Mouse (Mus musculus) neural tube, embryonic 12.5 days (tissue): ENCODE data around the gene Schip1. TPM values are rescaled to one million over a fixed set of nuclear protein-coding genes. Genes with fewer than 3 reads are reported as not detected.

Experiments used
- ATAC-seq: fragments of 200-750 bp; cut with Nextera tagmentation; 2 replicates; pipeline ENCODE4 v1.8.0; 2017; ENCODE audit warnings: low read depth, mild to moderate bottlenecking, moderate TSS enrichment, moderate library complexity; ENCODE audit not compliant: low FRiP score
- H3K27ac ChIP-seq: fragments of 300-500 bp; sonication (generic); 2 replicates; pipeline ENCODE4 v1.5.1; 2016
- H3K27me3 ChIP-seq: fragments of 300-500 bp; sonication (generic); replicated peaks from 2 replicates; pipeline ENCODE4 v1.6.1; 2016; ENCODE audit warnings: mild to moderate bottlenecking
- H3K36me3 ChIP-seq: fragments of 300-500 bp; sonication (generic); 2 replicates; pipeline ENCODE4 v1.6.1; 2016; ENCODE audit warnings: mild to moderate bottlenecking
- H3K4me1 ChIP-seq: fragments of 300-500 bp; sonication (generic); 2 replicates; pipeline ENCODE4 v1.6.1; 2016
- H3K4me2 ChIP-seq: fragments of 300-500 bp; sonication (generic); replicated peaks from 2 replicates; pipeline ENCODE4 v1.6.1; 2016; ENCODE audit warnings: mild to moderate bottlenecking
- H3K4me3 ChIP-seq: fragments of 300-500 bp; sonication (generic); 2 replicates; pipeline ENCODE4 v1.5.1; 2016
- H3K9ac ChIP-seq: fragments of 300-500 bp; sonication (generic); 2 replicates; pipeline ENCODE4 v1.6.1; 2016; ENCODE audit warnings: mild to moderate bottlenecking
- H3K9me3 ChIP-seq: fragments of 300-500 bp; sonication (generic); 2 replicates; pipeline ENCODE4 v1.6.1; 2016; ENCODE audit warnings: mild to moderate bottlenecking
- WGBS: fragments of 180-500 bp; shearing (Covaris S2); methylation state at CpG from one replicate; pipeline ENCODE4 v1.1.7; 2016; 5-methylcytosine and 5-hydroxymethylcytosine counted together
- polyA plus RNA-seq: library from polyadenylated mRNA; unstranded; fragments of >200 nt; fragmentation: Nextera tagmentation; extraction: Ambion mirVana; gene quantifications from 2 replicates; pipeline ENCODE4 v1.2.1, GENCODE M21; 2016

Schip1 gene
- polyA plus RNA-seq, 1 experiment from 2014 or later, result 113 TPM

DNA sequence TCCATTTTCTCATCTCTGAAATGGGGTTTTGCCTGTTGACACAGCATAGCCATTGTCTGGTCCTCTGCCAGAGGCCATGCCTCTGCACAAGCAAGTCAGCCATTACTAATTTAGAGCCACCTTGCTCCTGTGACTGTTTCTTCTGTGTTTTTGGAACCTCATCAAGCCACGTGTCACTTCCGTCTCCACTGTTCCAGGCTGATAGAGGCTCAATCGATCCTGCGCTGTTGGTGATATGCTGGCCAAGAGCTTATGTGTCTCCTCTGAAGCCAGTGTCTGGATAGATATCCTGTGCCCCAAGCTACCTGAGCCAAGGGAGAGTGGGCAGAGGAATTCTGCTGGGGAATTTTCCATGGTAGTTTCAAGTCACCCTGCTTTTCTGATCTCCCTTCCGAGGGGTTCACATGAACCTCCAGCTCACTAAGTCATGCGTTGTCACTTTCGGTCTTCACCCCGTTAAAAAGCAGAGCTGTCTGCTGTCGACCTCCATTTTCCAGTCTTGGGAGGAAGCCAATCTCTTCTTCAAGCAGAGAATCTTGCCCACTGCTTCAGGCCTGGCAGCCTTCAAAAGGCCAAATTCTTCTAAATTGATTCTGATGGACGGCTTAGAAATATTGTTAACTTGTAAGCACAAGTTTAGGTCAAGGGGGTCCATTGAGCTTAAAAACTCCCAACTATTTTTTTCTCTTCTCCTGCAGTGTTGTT is 511.2 kb downstream of the Schip1 start:
- H3K27ac ChIP-seq, result no peak overlapping the region
- H3K9ac ChIP-seq, result no peak overlapping the region
- H3K4me3 ChIP-seq, result no peak overlapping the region
- no peaks in the 10 kb centered on the region for H3K9me3 ChIP-seq
- H3K4me1 ChIP-seq, result peaks cover 46% of the 10 kb centered on the region
- ATAC-seq, result no peak
- no peaks in the 10 kb centered on the region for H3K36me3 ChIP-seq
- H3K4me2 ChIP-seq, result peak overlapping the region; percentile 65
- WGBS, result 66% methylated on average over 10 of the region's 10 CpGs
- H3K27me3 ChIP-seq, result no peaks in the 10 kb centered on the region

DNA sequence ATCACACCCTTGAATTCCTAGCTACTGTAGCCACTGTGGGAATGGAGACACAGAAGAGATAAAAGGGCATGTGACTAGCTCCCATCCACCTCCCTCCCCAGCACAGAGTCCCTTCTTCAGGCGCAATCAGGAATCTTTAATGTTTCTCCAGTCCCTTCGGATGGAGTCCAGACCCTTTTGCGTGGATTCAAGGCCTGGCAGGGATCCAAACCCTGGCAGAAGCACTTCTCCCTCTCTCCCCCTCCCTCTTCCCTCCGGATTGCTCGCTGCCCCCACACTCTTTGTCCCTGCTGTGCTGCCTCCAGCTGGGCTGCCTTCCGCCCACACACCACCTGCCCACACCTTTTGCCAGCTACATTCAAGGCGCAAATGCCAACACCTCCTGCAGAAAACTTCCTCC is 511.8 kb downstream of the Schip1 start:
- Histone ChIP-seq H3K4me1 (peaks cover 46% of the 10 kb centered on the region), H3K36me3 (no peaks in the 10 kb centered on the region), H3K4me3 (no peak overlapping the region), H3K9me3 (no peaks in the 10 kb centered on the region), H3K4me2 (peak overlapping the region; percentile 65), H3K9ac (peak overlapping the region; percentile 26; the same call in 1 of the 2 replicates), H3K27me3 (no peaks in the 10 kb centered on the region), H3K27ac (no peak overlapping the region; the same call in 1 of the 2 replicates)
- 18% methylated on average over 7 of the region's 7 CpGs for WGBS
- peak; percentile 31 for ATAC-seq

- H3K4me2 ChIP-seq, result peak overlapping the region; percentile 65; the same call in 1 of the 2 replicates
- no peak overlapping the region for H3K4me3 ChIP-seq
- ATAC-seq, result no peak
- WGBS, result 66% methylated on average over 5 of the region's 5 CpGs
- H3K27me3 ChIP-seq, result no peaks in the 10 kb centered on the region
- no peak overlapping the region for H3K27ac ChIP-seq
- no peaks in the 10 kb centered on the region for H3K36me3 ChIP-seq
- no peaks in the 10 kb centered on the region for H3K9me3 ChIP-seq
- peaks cover 46% of the 10 kb centered on the region for H3K4me1 ChIP-seq
- H3K9ac ChIP-seq, result no peak overlapping the region
Observed at GRCm38 (mm10) chr3:68576948-68577347, 512.3 kb downstream of the Schip1 start.

DNA sequence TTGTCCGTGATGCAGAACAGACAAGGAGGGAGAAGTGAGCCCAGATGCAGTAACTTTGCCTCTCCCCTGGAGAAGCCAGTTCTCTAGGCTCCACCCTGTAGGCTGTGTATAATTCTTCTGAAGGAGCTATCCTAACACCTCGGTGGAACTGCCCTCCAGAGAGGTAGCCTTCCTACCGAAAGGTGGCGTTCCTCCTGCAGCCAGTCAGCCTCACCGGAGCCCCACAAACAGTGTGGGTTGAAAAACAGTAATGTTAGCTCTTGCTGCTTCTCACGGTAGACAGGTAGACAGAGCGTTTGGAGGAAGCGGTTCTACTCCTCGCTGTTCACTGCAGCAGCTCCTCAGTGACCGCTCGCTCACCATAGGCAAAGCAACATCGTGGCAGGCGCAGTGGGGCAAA is 517.0 kb downstream of the Schip1 start:
- no peak overlapping the region for H3K4me3 ChIP-seq
- H3K4me1 ChIP-seq, result peaks cover 48% of the 10 kb centered on the region
- no peaks in the 10 kb centered on the region for H3K36me3 ChIP-seq
- no peak for ATAC-seq
- no peak overlapping the region for H3K27ac ChIP-seq
- no peaks in the 10 kb centered on the region for H3K27me3 ChIP-seq
- H3K9ac ChIP-seq, result no peak overlapping the region
- no peak overlapping the region for H3K4me2 ChIP-seq
- no peaks in the 10 kb centered on the region for H3K9me3 ChIP-seq
- WGBS, result 65% methylated on average over 13 of the region's 13 CpGs

DNA sequence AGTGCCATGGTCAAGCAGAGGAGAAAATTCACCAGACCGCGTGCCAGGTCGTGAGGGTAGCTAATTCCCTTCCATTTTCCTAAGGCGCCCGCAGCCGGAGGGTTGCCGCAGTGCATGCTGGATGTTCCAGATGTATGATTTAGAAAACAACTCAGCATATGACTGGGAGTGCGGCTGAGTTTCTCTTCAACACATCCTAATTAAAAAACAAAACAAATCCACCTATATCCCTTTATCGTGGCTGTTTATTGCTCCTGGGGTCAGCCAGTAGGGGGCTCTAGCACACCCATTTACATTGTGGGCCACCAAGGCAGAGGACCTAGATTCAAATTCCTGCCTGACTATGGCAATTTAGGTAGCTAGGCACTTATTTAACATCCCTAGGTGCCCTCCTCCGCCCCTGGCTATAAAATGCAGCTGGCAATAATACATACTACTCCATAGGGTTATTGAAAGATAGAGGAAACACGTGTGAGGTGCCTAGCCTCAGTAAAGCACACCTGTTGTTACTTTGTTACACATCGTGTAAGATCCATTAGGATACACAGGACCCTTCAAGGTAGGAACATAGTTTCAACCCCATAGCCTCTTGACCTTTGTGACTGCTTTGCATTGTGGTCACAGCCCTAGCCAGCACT is 517.6 kb downstream of the Schip1 start:
- no peaks in the 10 kb centered on the region for H3K9me3 ChIP-seq
- peak; percentile 15; the same call in 1 of the 2 replicates for ATAC-seq
- H3K27ac ChIP-seq, result no peak overlapping the region; the same call in 1 of the 2 replicates
- H3K27me3 ChIP-seq, result no peaks in the 10 kb centered on the region
- no peak overlapping the region for H3K9ac ChIP-seq
- peaks cover 49% of the 10 kb centered on the region for H3K4me1 ChIP-seq
- H3K4me3 ChIP-seq, result no peak overlapping the region
- peak overlapping the region; percentile 47; the same call in 1 of the 2 replicates for H3K4me2 ChIP-seq
- H3K36me3 ChIP-seq, result no peaks in the 10 kb centered on the region
- 71% methylated on average over 12 of the region's 12 CpGs for WGBS

DNA sequence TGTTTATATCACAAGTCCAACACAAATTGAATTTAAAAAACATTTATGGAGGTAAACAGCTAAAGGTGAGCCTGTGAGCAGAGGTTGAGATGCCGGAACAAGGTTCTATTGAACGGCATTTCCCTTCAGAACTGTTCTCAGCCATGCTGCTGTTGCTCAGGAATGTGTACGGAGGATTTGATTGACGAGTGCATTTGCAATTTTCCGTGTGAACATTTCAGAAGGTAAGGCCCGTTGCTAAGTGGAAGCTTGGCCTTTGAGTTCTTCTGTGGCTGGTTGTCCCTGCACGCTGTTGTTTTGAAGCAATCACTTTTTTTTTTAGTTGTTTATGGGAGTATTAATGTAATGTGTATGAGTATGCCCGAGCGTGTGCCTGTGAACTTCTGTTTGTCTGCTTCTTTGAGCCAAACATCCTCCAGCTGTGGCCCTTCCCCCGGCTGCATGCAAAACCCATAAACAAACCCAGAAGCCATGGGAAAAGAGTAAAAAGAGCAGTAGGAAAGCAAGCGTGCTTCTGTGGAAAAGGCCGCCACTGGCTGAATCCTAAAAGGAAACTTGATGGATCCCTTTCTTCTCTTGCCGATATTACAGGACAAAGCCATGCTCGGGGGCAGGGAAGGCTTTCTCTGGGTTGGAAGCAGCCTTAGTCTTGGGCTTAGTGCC is 518.6 kb downstream of the Schip1 start:
- H3K4me2 ChIP-seq, result peak overlapping the region; percentile 47
- peak overlapping the region; percentile 38; the same call in 1 of the 2 replicates for H3K27ac ChIP-seq
- WGBS, result 10% methylated on average over 14 of the region's 14 CpGs
- H3K9me3 ChIP-seq, result no peaks in the 10 kb centered on the region
- no peaks in the 10 kb centered on the region for H3K27me3 ChIP-seq
- no peaks in the 10 kb centered on the region for H3K36me3 ChIP-seq
- H3K4me3 ChIP-seq, result no peak overlapping the region
- no peak overlapping the region for H3K9ac ChIP-seq
- H3K4me1 ChIP-seq, result peaks cover 57% of the 10 kb centered on the region
- ATAC-seq, result 0 out of 2 replicates have a peak, but pooled peaks have one; percentile 3

GRCm38 (mm10) chr3:68583771-68584511 is 519.3 kb downstream of the Schip1 start:
- Histone ChIP-seq H3K27me3 (no peaks in the 10 kb centered on the region), H3K4me2 (peak overlapping the region; percentile 47), H3K9me3 (no peaks in the 10 kb centered on the region), H3K27ac (peak overlapping the region; percentile 68), H3K36me3 (no peaks in the 10 kb centered on the region), H3K9ac (peak overlapping the region; percentile 33; the same call in 1 of the 2 replicates), H3K4me1 (peaks cover 55% of the 10 kb centered on the region), H3K4me3 (no peak overlapping the region)
- 35% methylated on average over 14 of the region's 14 CpGs for WGBS
- peak; percentile 53; the same call in 1 of the 2 replicates for ATAC-seq

DNA sequence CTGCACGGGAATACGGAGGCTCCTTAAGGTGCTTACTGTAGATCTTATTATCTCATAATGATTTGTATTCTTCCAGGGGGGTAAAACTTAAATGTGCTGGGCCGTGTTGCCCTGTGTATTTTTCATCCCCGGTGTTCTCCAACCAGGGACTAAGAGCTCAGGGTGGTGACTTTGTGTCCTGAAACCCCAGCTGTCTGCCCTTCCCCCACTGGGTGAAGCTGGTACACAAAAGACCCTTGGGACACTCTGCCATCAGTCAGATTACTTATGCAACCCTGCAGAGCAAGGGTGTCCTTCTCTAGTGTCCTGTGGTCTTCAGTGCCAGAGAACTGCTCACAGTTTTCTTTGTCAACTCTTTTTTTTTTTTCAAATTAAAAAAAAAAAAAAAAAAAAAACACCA is 520.6 kb downstream of the Schip1 start:
- H3K4me1 ChIP-seq, result peaks cover 63% of the 10 kb centered on the region
- 60% methylated on average over 4 of the region's 4 CpGs for WGBS
- no peak overlapping the region; the same call in 1 of the 2 replicates for H3K4me2 ChIP-seq
- H3K9me3 ChIP-seq, result no peaks in the 10 kb centered on the region
- no peak overlapping the region for H3K4me3 ChIP-seq
- H3K36me3 ChIP-seq, result no peaks in the 10 kb centered on the region
- no peak overlapping the region for H3K9ac ChIP-seq
- no peak for ATAC-seq
- no peaks in the 10 kb centered on the region for H3K27me3 ChIP-seq
- no peak overlapping the region for H3K27ac ChIP-seq

DNA sequence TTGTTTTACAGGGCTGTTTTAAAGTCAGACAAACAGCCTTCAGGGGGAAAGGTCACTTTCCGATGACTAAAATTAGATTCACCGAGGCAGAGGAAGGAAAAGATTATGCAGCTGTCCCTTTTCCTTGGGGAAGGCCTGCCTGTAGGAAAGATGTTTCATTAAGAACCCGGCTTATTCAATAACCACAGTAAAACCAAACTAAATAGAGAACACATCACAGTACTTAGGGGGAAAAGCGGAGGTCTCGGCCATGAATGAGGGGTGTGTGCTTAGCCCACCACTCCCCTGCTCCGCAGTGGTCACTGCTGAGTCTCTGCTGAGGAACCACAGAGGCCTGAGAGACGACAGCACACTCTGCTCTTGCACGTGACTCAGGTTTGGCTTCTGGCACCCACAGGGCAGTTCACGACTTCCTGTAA is 522.1 kb downstream of the Schip1 start:
- no peaks in the 10 kb centered on the region for H3K27me3 ChIP-seq
- no peak overlapping the region for H3K9ac ChIP-seq
- H3K4me1 ChIP-seq, result peaks cover 69% of the 10 kb centered on the region
- 20% methylated on average over 9 of the region's 9 CpGs for WGBS
- no peak overlapping the region for H3K27ac ChIP-seq
- no peaks in the 10 kb centered on the region for H3K36me3 ChIP-seq
- H3K9me3 ChIP-seq, result no peaks in the 10 kb centered on the region
- no peak overlapping the region; the same call in 1 of the 2 replicates for H3K4me2 ChIP-seq
- H3K4me3 ChIP-seq, result no peak overlapping the region
- no peak for ATAC-seq

GRCm38 (mm10) chr3:68587567-68588245 is 523.1 kb downstream of the Schip1 start:
- peak; percentile 54 for ATAC-seq
- WGBS, result 30% methylated on average over 10 of the region's 10 CpGs
- H3K9me3 ChIP-seq, result no peaks in the 10 kb centered on the region
- no peaks in the 10 kb centered on the region for H3K27me3 ChIP-seq
- peak overlapping the region; percentile 47 for H3K27ac ChIP-seq
- H3K9ac ChIP-seq, result no peak overlapping the region
- no peaks in the 10 kb centered on the region for H3K36me3 ChIP-seq
- no peak overlapping the region for H3K4me3 ChIP-seq
- H3K4me2 ChIP-seq, result no peak overlapping the region
- H3K4me1 ChIP-seq, result peaks cover 62% of the 10 kb centered on the region

DNA sequence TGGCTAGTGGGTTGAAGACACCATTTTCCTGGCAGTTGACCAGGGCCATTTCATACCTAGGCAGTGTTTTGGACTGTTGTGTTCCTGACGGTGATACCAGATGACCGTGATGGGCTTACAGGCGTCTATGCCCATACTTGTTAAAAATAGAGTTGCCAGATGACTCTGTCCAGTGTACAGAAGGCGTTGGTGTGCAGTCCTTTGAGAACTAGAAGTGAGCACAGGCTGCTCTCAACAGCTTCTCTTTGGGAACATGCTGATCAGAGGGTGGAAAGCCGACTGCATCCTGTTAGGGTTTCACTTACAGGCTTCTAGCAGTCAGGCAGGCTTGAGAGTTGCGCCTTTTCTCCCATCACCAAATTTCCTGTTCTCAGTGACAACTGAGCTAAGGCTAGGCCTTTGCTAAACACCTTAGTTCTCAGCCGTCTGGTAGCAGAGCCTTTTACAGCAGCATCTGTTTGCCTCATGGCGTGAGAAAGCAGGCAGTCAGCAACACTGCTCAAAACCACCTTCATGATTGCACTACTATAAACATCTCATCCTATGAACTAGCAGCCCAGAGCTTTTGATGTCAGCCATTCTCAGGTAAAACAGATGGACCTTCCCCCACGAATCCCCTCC is 524.7 kb downstream of the Schip1 start:
- WGBS, result 78% methylated on average over 9 of the region's 9 CpGs
- H3K27ac ChIP-seq, result no peak overlapping the region
- no peaks in the 10 kb centered on the region for H3K36me3 ChIP-seq
- no peaks in the 10 kb centered on the region for H3K27me3 ChIP-seq
- H3K4me1 ChIP-seq, result peaks cover 45% of the 10 kb centered on the region
- no peak overlapping the region for H3K9ac ChIP-seq
- H3K9me3 ChIP-seq, result no peaks in the 10 kb centered on the region
- H3K4me3 ChIP-seq, result no peak overlapping the region
- ATAC-seq, result no peak
- no peak overlapping the region for H3K4me2 ChIP-seq
